Mouse (Mus musculus) hindbrain, embryonic 15.5 days (tissue): ENCODE results near the gene Fam81b. TPM values are rescaled to one million over a fixed set of nuclear protein-coding genes. Genes with fewer than 3 reads are reported as not detected.

Source experiments
- ATAC-seq: fragments of 200-750 bp; cut with Nextera tagmentation; 2 replicates; pipeline ENCODE4 v1.8.0; 2017; ENCODE audit warnings: low read depth, moderate number of reproducible peaks, moderate TSS enrichment; ENCODE audit not compliant: low FRiP score
- H3K27ac ChIP-seq: fragments of 300-500 bp; sonication (generic); replicated peaks from 2 replicates; pipeline ENCODE4 v1.5.1; 2015; ENCODE audit warnings: mild to moderate bottlenecking, inconsistent platforms
- H3K27me3 ChIP-seq: fragments of 300-500 bp; sonication (generic); 2 replicates; pipeline ENCODE4 v1.6.1; 2015; ENCODE audit warnings: control low read depth, inconsistent platforms
- H3K36me3 ChIP-seq: fragments of 300-500 bp; sonication (generic); 2 replicates; pipeline ENCODE4 v1.6.1; 2015; ENCODE audit warnings: control low read depth, inconsistent platforms
- H3K4me1 ChIP-seq: fragments of 300-500 bp; sonication (generic); replicated peaks from 2 replicates; pipeline ENCODE4 v1.6.1; 2015; ENCODE audit warnings: control low read depth, inconsistent platforms
- H3K4me2 ChIP-seq: fragments of 300-500 bp; sonication (generic); 2 replicates; pipeline ENCODE4 v1.6.1; 2015; ENCODE audit warnings: moderate library complexity, mild to moderate bottlenecking, inconsistent platforms
- H3K4me3 ChIP-seq: fragments of 300-500 bp; sonication (generic); 2 replicates; pipeline ENCODE4 v1.5.1; 2015; ENCODE audit warnings: mild to moderate bottlenecking, inconsistent platforms
- H3K9ac ChIP-seq: fragments of 300-500 bp; sonication (generic); 2 replicates; pipeline ENCODE4 v1.6.1; 2015; ENCODE audit warnings: inconsistent platforms
- H3K9me3 ChIP-seq: fragments of 300-500 bp; sonication (generic); 2 replicates; pipeline ENCODE4 v1.6.1; 2016; ENCODE audit warnings: control low read depth, inconsistent platforms
- WGBS: fragments of 180-500 bp; shearing (Covaris S2); methylation state at CpG from one replicate; pipeline ENCODE4 v1.1.7; 2015; 5-methylcytosine and 5-hydroxymethylcytosine counted together
- polyA plus RNA-seq: library from polyadenylated mRNA; unstranded; fragments of >200 nt; fragmentation: Nextera tagmentation; extraction: Ambion mirVana; gene quantifications from 2 replicates; pipeline ENCODE4 v1.2.1, GENCODE M21; 2015

Gene Fam81b
- polyA plus RNA-seq, 1 experiment from 2014 or later, result 1.3 TPM

- H3K9ac ChIP-seq, result no peak overlapping the region
- no peaks in the 10 kb centered on the region for H3K4me1 ChIP-seq
- H3K36me3 ChIP-seq, result no peaks in the 10 kb centered on the region
- ATAC-seq, result no peak
- H3K4me2 ChIP-seq, result no peak overlapping the region
- H3K27ac ChIP-seq, result no peak overlapping the region
- WGBS, result 70% methylated on average over 5 of the region's 5 CpGs
- H3K4me3 ChIP-seq, result no peak overlapping the region
- H3K9me3 ChIP-seq, result no peaks in the 10 kb centered on the region
- no peaks in the 10 kb centered on the region for H3K27me3 ChIP-seq
These were observed 40.4 kb downstream of the Fam81b start for GRCm38 (mm10) chr13:76264361-76265026.

GRCm38 (mm10) chr13:76258766-76259165 lies 46.1 kb downstream of the Fam81b start:
- no peak for ATAC-seq
- H3K27ac ChIP-seq, result no peak overlapping the region
- no peaks in the 10 kb centered on the region for H3K36me3 ChIP-seq
- no peak overlapping the region for H3K4me2 ChIP-seq
- 70% methylated on average over 1 of the region's 1 CpGs for WGBS
- no peaks in the 10 kb centered on the region for H3K27me3 ChIP-seq
- H3K4me1 ChIP-seq, result no peaks in the 10 kb centered on the region
- H3K9ac ChIP-seq, result no peak overlapping the region
- no peaks in the 10 kb centered on the region for H3K9me3 ChIP-seq
- no peak overlapping the region for H3K4me3 ChIP-seq

DNA sequence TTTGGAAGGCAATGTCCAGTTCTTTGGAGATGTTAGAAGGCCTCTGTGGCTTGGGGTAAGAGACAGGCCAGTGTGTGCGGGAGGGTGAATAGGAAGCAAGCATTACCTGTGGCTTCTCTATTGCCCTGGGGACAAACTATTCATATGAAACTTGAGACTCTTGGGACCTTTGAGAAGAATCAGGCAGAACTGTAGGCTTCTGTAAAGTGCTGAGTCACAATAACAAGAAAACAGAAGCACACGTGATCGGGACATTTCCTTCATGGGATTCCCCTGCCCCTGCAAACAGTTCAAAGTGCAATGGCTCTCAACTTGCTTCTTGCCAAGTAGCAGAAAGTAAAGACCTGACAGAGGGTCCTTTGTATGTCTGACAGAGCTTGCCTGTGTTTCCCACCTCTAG lies 48.5 kb downstream of the Fam81b start:
- no peaks in the 10 kb centered on the region for H3K9me3 ChIP-seq
- no peak overlapping the region for H3K27ac ChIP-seq
- H3K4me2 ChIP-seq, result no peak overlapping the region
- no peaks in the 10 kb centered on the region for H3K36me3 ChIP-seq
- H3K4me3 ChIP-seq, result no peak overlapping the region
- no peaks in the 10 kb centered on the region for H3K4me1 ChIP-seq
- WGBS, result 83% methylated on average over 3 of the region's 3 CpGs
- ATAC-seq, result no peak
- no peak overlapping the region for H3K9ac ChIP-seq
- no peaks in the 10 kb centered on the region for H3K27me3 ChIP-seq

GRCm38 (mm10) chr13:76250092-76250491 lies 54.8 kb downstream of the Fam81b start:
- Histone ChIP-seq H3K36me3 (no peaks in the 10 kb centered on the region), H3K27ac (no peak overlapping the region), H3K4me1 (no peaks in the 10 kb centered on the region), H3K4me2 (no peak overlapping the region), H3K9ac (no peak overlapping the region), H3K9me3 (no peaks in the 10 kb centered on the region), H3K27me3 (no peaks in the 10 kb centered on the region), H3K4me3 (no peak overlapping the region)
- no peak for ATAC-seq
- WGBS, result 75% methylated on average over 7 of the region's 7 CpGs

DNA sequence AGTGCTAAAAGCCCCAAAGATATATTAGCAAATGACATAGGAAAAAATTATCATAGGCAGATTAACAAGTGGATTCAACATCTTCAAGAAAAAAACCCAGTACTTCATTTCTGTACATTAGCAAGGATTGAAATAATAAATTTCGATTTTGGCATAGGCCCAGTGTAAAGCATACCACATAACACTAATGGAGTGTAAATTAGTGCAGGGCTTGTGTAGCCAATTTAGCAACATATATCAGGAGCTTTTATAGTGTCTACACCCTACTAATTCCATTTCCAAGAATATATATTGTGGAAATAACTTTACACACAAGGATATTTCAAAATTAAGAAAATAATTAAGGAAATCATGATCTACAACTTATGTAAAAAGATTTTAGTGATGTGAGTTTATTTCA lies 55.8 kb downstream of the Fam81b start:
- H3K4me2 ChIP-seq, result no peak overlapping the region

GRCm38 (mm10) chr13:76215397-76215796 lies 89.5 kb downstream of the Fam81b start:
- Histone ChIP-seq H3K4me3 (no peak overlapping the region), H3K9me3 (no peaks in the 10 kb centered on the region), H3K27me3 (no peaks in the 10 kb centered on the region), H3K36me3 (no peaks in the 10 kb centered on the region), H3K4me2 (no peak overlapping the region), H3K9ac (no peak overlapping the region), H3K27ac (no peak overlapping the region), H3K4me1 (no peaks in the 10 kb centered on the region)
- ATAC-seq, result peak; percentile 56; the same call in 1 of the 2 replicates
- WGBS, result 48% methylated on average over 2 of the region's 2 CpGs

More for the DNA sequence above, 55.8 kb downstream of the Fam81b start:
- no peak for ATAC-seq
- no peak overlapping the region for H3K9ac ChIP-seq
- no peaks in the 10 kb centered on the region for H3K9me3 ChIP-seq
- H3K36me3 ChIP-seq, result no peaks in the 10 kb centered on the region
- H3K4me1 ChIP-seq, result no peaks in the 10 kb centered on the region
- H3K4me3 ChIP-seq, result no peak overlapping the region
- no peak overlapping the region for H3K27ac ChIP-seq
- no peaks in the 10 kb centered on the region for H3K27me3 ChIP-seq
- 71% methylated on average over 1 of the region's 1 CpGs for whole genome bisulfite sequencing

DNA sequence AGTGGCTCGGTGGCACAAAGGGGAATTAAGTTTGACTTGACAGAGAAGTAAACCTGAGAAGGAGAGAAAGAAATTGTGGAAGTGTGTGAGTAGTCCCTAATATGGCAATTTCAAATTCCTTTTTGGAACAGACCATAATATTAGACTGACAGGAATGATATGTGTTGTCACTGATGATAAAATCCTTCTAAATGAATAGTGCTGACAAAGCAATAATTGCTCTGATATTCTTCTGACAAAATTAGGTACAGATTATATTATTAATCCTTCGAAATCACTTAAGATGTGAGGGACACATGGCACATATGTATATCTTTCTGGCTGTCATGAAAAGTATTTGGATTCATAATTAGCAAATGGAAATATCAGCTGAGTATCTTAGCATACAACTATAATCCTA lies 89.9 kb downstream of the Fam81b start:
- H3K9me3 ChIP-seq, result no peaks in the 10 kb centered on the region
- H3K27ac ChIP-seq, result no peak overlapping the region
- no peak overlapping the region for H3K4me2 ChIP-seq
- no peak for ATAC-seq
- no peak overlapping the region for H3K4me3 ChIP-seq
- H3K4me1 ChIP-seq, result no peaks in the 10 kb centered on the region
- no peaks in the 10 kb centered on the region for H3K27me3 ChIP-seq
- 88% methylated on average over 2 of the region's 2 CpGs for WGBS
- no peak overlapping the region for H3K9ac ChIP-seq
- H3K36me3 ChIP-seq, result no peaks in the 10 kb centered on the region

DNA sequence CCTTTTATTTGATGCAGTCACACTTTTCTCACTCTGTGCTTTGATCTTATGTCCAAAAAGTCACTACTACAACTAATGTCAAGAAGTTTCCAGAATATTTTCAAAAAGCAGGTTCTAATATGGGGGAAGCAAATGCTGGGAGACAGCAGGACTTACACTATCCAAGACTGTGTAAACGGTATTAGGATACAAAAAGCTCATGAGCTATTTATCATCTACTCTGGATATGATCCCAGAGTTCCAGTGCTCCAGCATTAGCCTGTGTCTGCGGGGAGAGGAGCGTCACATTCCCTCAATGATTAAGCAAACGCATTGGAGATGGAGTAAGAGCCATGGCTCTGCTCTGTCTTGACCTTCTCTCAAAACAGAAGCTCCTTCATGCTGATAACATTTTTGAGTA lies 104.9 kb downstream of the Fam81b start:
- H3K4me3 ChIP-seq, result no peak overlapping the region
- no peaks in the 10 kb centered on the region for H3K4me1 ChIP-seq
- H3K9ac ChIP-seq, result no peak overlapping the region
- no peaks in the 10 kb centered on the region for H3K27me3 ChIP-seq
- no peak for ATAC-seq
- peaks cover 4% of the 10 kb centered on the region; the same call in 1 of the 2 replicates for H3K36me3 ChIP-seq
- WGBS, result 93% methylated on average over 4 of the region's 4 CpGs
- no peak overlapping the region for H3K4me2 ChIP-seq
- no peak overlapping the region for H3K27ac ChIP-seq
- H3K9me3 ChIP-seq, result no peaks in the 10 kb centered on the region

DNA sequence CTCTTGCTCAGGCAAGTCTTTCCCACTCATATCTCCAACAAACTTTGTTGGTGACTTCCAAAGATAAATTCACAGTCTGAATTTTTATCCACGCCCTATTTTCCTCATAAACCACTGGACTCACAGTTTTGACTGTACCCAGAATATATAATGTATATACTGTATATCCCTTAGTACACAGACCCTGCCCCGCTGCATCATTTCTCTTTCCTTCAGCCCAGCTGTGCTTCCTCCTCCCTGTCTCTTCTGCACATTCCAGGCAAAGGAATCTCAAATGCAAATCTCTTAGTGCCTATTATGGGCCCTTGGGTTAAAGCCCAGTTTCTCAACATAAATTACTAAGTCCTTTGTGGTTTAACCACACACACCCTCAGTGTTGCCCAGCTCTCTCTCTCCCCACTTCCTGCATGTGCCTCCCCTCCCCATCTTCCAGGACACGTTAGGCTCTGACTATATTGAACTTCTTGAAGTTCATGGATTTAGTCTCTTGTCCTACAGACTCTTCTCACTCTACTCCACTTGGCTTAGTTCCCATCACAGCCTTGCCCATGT lies 107.5 kb downstream of the Fam81b start:
- Histone ChIP-seq H3K27me3 (no peaks in the 10 kb centered on the region), H3K9ac (no peak overlapping the region), H3K4me1 (no peaks in the 10 kb centered on the region), H3K36me3 (peaks cover 4% of the 10 kb centered on the region; the same call in 1 of the 2 replicates), H3K4me2 (no peak overlapping the region), H3K27ac (no peak overlapping the region), H3K9me3 (no peaks in the 10 kb centered on the region), H3K4me3 (no peak overlapping the region)
- 79% methylated on average over 3 of the region's 3 CpGs for WGBS
- ATAC-seq, result no peak

DNA sequence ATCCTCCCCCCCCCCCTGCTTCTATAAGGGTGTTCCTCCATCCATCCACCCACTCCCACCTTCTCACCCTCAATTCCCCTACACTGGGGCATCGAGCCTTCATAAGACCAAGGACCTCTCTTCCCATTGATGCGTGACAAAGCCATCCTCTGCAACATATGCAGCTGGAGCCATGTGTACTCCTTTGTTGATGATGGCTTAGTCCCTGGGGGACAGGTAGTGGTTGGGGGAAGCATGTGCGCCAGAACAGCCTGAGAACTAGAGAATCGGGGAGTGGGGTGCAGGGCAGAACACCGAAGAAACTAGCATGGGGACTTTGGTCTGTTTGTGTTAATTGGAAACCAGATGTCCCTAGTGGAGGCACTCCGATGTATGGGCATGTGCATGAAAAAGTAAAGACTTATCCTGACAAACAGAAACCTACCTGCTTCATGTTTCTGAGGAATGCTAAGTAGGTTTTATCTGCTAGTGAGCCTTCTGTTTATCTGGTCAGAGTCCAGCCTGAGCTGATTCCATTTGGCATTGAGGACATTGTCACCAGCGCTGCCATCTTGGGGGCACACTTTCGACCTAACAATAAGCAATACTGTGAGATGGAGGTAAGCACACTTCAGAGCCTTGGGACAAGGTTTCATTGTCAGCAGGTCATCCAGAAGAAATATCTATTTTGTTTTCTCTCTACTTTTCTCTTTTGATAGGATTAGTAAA lies 109.3 kb downstream of the Fam81b start:
- Histone ChIP-seq H3K27me3 (no peaks in the 10 kb centered on the region), H3K4me3 (no peak overlapping the region), H3K27ac (no peak overlapping the region), H3K4me2 (no peak overlapping the region), H3K4me1 (no peaks in the 10 kb centered on the region), H3K9me3 (no peaks in the 10 kb centered on the region), H3K36me3 (peaks cover 17% of the 10 kb centered on the region), H3K9ac (no peak overlapping the region)
- ATAC-seq, result no peak
- 89% methylated on average over 8 of the region's 8 CpGs for WGBS

- H3K9ac ChIP-seq, result no peak overlapping the region
- H3K27me3 ChIP-seq, result no peaks in the 10 kb centered on the region
- no peak for ATAC-seq
- no peak overlapping the region for H3K27ac ChIP-seq
- peaks cover 18% of the 10 kb centered on the region for H3K36me3 ChIP-seq
- no peaks in the 10 kb centered on the region for H3K9me3 ChIP-seq
- H3K4me1 ChIP-seq, result no peaks in the 10 kb centered on the region
- H3K4me2 ChIP-seq, result no peak overlapping the region
- no peak overlapping the region for H3K4me3 ChIP-seq
These were observed 109.9 kb downstream of the Fam81b start for GRCm38 (mm10) chr13:76194937-76195336.

DNA sequence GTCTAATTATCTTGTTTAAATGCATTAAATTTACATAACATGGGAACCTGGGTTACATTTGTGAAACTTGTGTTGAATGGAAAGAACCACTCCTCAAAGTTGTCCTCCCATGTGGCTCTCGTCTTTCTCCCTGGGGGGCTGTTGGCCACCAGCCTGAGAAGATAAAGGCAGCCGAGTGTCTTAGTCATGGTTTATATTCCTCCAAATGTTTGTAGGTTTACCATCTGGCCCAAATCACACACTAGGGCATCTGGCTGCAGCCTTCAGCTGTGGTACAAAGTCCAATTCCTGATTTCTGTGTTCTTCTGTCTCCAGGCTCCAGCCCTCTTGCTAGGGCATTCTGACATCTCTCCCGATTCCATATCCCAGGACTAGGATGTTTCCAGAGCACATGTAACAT lies 114.6 kb downstream of the Fam81b start:
- H3K36me3 ChIP-seq, result peaks cover 30% of the 10 kb centered on the region

More for the DNA sequence above, 114.6 kb downstream of the Fam81b start:
- no peak overlapping the region for H3K4me3 ChIP-seq
- no peak overlapping the region for H3K27ac ChIP-seq
- H3K4me2 ChIP-seq, result no peak overlapping the region
- H3K9ac ChIP-seq, result no peak overlapping the region
- no peaks in the 10 kb centered on the region for H3K9me3 ChIP-seq
- H3K4me1 ChIP-seq, result no peaks in the 10 kb centered on the region
- WGBS, result 65% methylated on average over 3 of the region's 3 CpGs
- H3K27me3 ChIP-seq, result no peaks in the 10 kb centered on the region
- ATAC-seq, result no peak
